Comparison of ENCODE assay signal across 31 mouse cellular contexts in genomic region chr12:58942544-58942943, GRCm38 (mm10).
"Had no signal": no experiment of that assay in that cellular context is flagged by ENCODE, and none has a peak within 500 bp of the region (broad histone marks: within the 10 kb centered on the region; RNA-seq: fewer than 3 reads in every experiment).

No protein-coding gene starts in this region.

- H3K27ac ChIP-seq: limb, embryonic 10.5 days; limb, embryonic 12.5 days; limb, embryonic 13.5 days; limb, embryonic 15.5 days; liver, embryonic 12.5 days; liver, embryonic 13.5 days; liver, embryonic 14.5 days; liver, embryonic 15.5 days; lung, embryonic 15.5 days; macrophage; midbrain, embryonic 10.5 days; midbrain, embryonic 12.5 days; midbrain, embryonic 13.5 days; midbrain, embryonic 15.5 days; neural tube, embryonic 12.5 days had no signal

- ATAC-seq: liver, embryonic 12.5 days; liver, postnatal 0 days; lung, postnatal 0 days; midbrain, embryonic 13.5 days; midbrain, embryonic 15.5 days; midbrain, embryonic 16.5 days had no signal

- H3K27me3 ChIP-seq: limb, embryonic 12.5 days; limb, embryonic 13.5 days; limb, embryonic 15.5 days; liver, embryonic 12.5 days; liver, embryonic 13.5 days; liver, embryonic 15.5 days; lung, embryonic 15.5 days; megakaryocyte, embryonic 14.5 days; midbrain, embryonic 12.5 days; midbrain, embryonic 13.5 days; midbrain, embryonic 15.5 days; neural tube, embryonic 12.5 days had no signal

- DNase-seq: left cerebral cortex, postnatal 4 days; liver; liver, embryonic 13.5 days; liver, postnatal 0 days; lung, adult 18-20 months; lung, adult 2 months; lung, embryonic 14.5 days; lung, postnatal 10 days; lung, postnatal 14 days; lung, postnatal 36 days; lung, postnatal 4 days; midbrain, embryonic 14.5 days had no signal

- H3K4me1 ChIP-seq: limb, embryonic 10.5 days; limb, embryonic 12.5 days; limb, embryonic 13.5 days; limb, embryonic 15.5 days; liver, embryonic 12.5 days; liver, embryonic 13.5 days; liver, embryonic 15.5 days; lung, embryonic 15.5 days; megakaryocyte, embryonic 14.5 days; midbrain, embryonic 10.5 days; midbrain, embryonic 12.5 days; midbrain, embryonic 13.5 days; midbrain, embryonic 15.5 days; neural tube, embryonic 12.5 days had no signal

- H3K4me2 ChIP-seq: limb, embryonic 12.5 days; limb, embryonic 13.5 days; limb, embryonic 15.5 days; liver, embryonic 11.5 days; liver, embryonic 12.5 days; liver, embryonic 13.5 days; liver, embryonic 15.5 days; lung, embryonic 14.5 days; lung, embryonic 15.5 days; midbrain, embryonic 12.5 days; midbrain, embryonic 13.5 days; midbrain, embryonic 15.5 days; neural tube, embryonic 12.5 days had no signal

- H3K4me3 ChIP-seq: limb, embryonic 10.5 days; limb, embryonic 12.5 days; limb, embryonic 13.5 days; limb, embryonic 15.5 days; liver, embryonic 12.5 days; liver, embryonic 13.5 days; liver, embryonic 15.5 days; lung, embryonic 15.5 days; megakaryocyte, embryonic 14.5 days; midbrain, embryonic 10.5 days; midbrain, embryonic 12.5 days; midbrain, embryonic 13.5 days; midbrain, embryonic 15.5 days; myocyte; neural tube, embryonic 12.5 days had no signal

- H3K9ac ChIP-seq: limb, embryonic 12.5 days; limb, embryonic 13.5 days; limb, embryonic 15.5 days; liver, embryonic 12.5 days; liver, embryonic 13.5 days; liver, embryonic 14.5 days; liver, embryonic 15.5 days; liver, postnatal 0 days; lung, embryonic 14.5 days; lung, embryonic 15.5 days; midbrain, embryonic 12.5 days; midbrain, embryonic 13.5 days; midbrain, embryonic 15.5 days; neural tube, embryonic 12.5 days had no signal

- H3K9me3 ChIP-seq: limb, embryonic 10.5 days; limb, embryonic 13.5 days; limb, embryonic 15.5 days; liver, embryonic 12.5 days; liver, embryonic 13.5 days; liver, embryonic 15.5 days; lung, embryonic 15.5 days; megakaryocyte, embryonic 14.5 days; midbrain, embryonic 12.5 days; midbrain, embryonic 13.5 days; midbrain, embryonic 15.5 days; neural tube, embryonic 12.5 days had no signal

- H3K36me3 ChIP-seq: limb, embryonic 10.5 days; limb, embryonic 12.5 days; limb, embryonic 13.5 days; limb, embryonic 15.5 days; liver, embryonic 12.5 days; liver, embryonic 13.5 days; liver, embryonic 15.5 days; lung, embryonic 15.5 days; midbrain, embryonic 10.5 days; midbrain, embryonic 12.5 days; midbrain, embryonic 13.5 days; midbrain, embryonic 15.5 days; neural tube, embryonic 12.5 days had no signal
